Mouse (Mus musculus) forebrain, embryonic 11.5 days (tissue): Measurements from ENCODE around the gene Fut8. TPM values are rescaled to one million over a fixed set of nuclear protein-coding genes. Genes with fewer than 3 reads are reported as not detected.

Source experiments
- ATAC-seq: fragments of 200-750 bp; cut with Nextera tagmentation; replicated peaks from 2 replicates; pipeline ENCODE4 v1.8.0; 2017; ENCODE audit warnings: moderate TSS enrichment; ENCODE audit not compliant: low FRiP score
- DNase-seq: peaks from one replicate; pipeline ENCODE4 v3.0.0-alpha.2; 2017; ENCODE audit warnings: low spot score
- H3K27ac ChIP-seq: fragments of 300-500 bp; sonication (generic); 2 replicates; pipeline ENCODE4 v1.5.1; 2014; ENCODE audit warnings: low read depth, low read length
- H3K27me3 ChIP-seq: fragments of 300-500 bp; sonication (generic); 2 replicates; pipeline ENCODE4 v1.6.1; 2014; ENCODE audit warnings: mild to moderate bottlenecking, low read length, mixed read lengths; ENCODE audit not compliant: control insufficient read depth, insufficient read depth
- H3K36me3 ChIP-seq: fragments of 300-500 bp; sonication (generic); 2 replicates; pipeline ENCODE4 v1.6.1; 2014; ENCODE audit warnings: mild to moderate bottlenecking, low read length, moderate library complexity, mixed read lengths; ENCODE audit not compliant: control insufficient read depth, insufficient read depth
- H3K4me1 ChIP-seq: fragments of 300-500 bp; sonication (generic); replicated peaks from 2 replicates; pipeline ENCODE4 v1.6.1; 2014; ENCODE audit warnings: low read length, mixed read lengths; ENCODE audit not compliant: control insufficient read depth, insufficient read depth
- H3K4me2 ChIP-seq: fragments of 300-500 bp; sonication (generic); 2 replicates; pipeline ENCODE4 v1.6.1; 2014; ENCODE audit warnings: low read depth, mild to moderate bottlenecking, low read length, moderate library complexity, mixed read lengths; ENCODE audit not compliant: severe bottlenecking
- H3K4me3 ChIP-seq: fragments of 300-500 bp; sonication (generic); 2 replicates; pipeline ENCODE4 v1.5.1; 2014; ENCODE audit warnings: low read depth, low read length
- H3K9ac ChIP-seq: fragments of 300-500 bp; sonication (generic); 2 replicates; pipeline ENCODE4 v1.6.1; 2014; ENCODE audit warnings: low read length
- H3K9me3 ChIP-seq: fragments of 300-500 bp; sonication (generic); 2 replicates; pipeline ENCODE4 v1.6.1; 2016; ENCODE audit warnings: low read length, mixed read lengths; ENCODE audit not compliant: control insufficient read depth
- WGBS: fragments of 180-500 bp; shearing (Covaris S2); extraction: QIAGEN DNeasy Blood & Tissue Kit; methylation state at CpG from one replicate; pipeline ENCODE4 v1.1.7; 2014; 5-methylcytosine and 5-hydroxymethylcytosine counted together
- polyA plus RNA-seq: library from polyadenylated mRNA; unstranded; fragments of >200 nt; fragmentation: Nextera tagmentation; extraction: Ambion mirVana; gene quantifications from 2 replicates; pipeline ENCODE4 v1.2.1, GENCODE M21; 2014

Fut8 gene
- 33.5 and 34.3 TPM in 2 replicates for polyA plus RNA-seq

DNA sequence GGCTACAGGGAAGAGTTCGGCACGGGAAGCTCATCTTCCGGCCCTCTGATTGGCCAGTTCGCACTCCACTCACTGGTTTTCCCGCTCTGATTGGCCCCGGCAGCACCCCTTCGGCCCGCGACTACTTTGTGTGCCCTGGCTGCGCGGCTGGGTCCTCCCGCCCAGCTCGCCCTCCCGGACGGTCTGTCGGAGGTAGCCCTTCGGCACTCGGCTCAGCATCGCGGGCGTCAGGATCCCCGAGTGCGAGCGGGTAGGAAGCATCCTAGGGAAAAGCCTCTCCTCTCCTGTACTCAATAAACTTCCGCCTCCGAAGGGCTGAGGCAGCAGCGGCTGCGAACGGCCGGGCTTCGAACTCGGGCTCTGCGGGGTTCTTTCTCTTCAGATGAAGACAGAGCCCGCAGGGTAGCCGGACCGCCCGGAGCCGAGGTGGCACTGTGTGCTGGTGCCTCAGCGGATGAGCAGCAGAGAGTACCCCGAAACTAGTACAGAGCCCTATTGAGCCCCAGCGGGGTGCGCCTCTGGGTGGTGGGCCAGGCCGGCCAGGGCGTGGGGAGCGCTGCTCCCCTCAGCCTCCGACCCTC, at the start of gene Fut8:
Fut8 (plus strand) TSS at position 176 of the 581 bp plus-strand sequence.
- H3K27me3 ChIP-seq, result no peaks in the 10 kb centered on the region
- 0% methylated on average over 45 of the region's 46 CpGs for WGBS
- peak within 1 kb of the TSS; percentile 90 for H3K27ac ChIP-seq
- peak within 1 kb of the TSS; percentile 83 for H3K9ac ChIP-seq
- no peaks in the 10 kb centered on the region for H3K9me3 ChIP-seq
- H3K36me3 ChIP-seq, result no peaks in the 10 kb centered on the region
- DNase-seq (peak; percentile 93), ATAC-seq (peak; percentile 86)
- H3K4me3 ChIP-seq, result peak within 1 kb of the TSS; percentile 83
- H3K4me2 ChIP-seq, result peak within 1 kb of the TSS; percentile 74
- H3K4me1 ChIP-seq, result peaks cover 4% of the 10 kb centered on the region; the same call in 1 of the 2 replicates

DNA sequence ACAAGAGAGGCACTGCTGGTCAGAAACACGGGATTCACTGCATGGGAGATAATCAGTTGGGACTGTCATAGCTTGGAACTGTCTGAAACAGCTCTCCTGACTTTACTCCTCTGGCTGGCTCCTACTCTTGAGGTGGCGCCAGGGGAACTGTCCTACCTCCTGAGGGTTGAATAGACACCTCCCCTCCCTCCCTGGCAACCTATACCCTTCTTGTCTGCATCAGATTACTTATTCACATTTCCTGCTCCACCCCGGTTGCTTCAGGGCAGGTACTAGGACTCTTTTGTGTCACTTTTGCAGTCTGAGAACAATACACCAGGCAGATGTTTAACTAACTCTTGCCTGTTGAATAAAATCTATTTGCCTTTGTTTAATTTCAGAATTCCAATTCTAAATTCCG, 48.8 kb upstream of the Fut8 start:
- ATAC-seq, result no peak
- Histone ChIP-seq H3K36me3 (no peaks in the 10 kb centered on the region), H3K9me3 (no peaks in the 10 kb centered on the region), H3K27me3 (no peaks in the 10 kb centered on the region), H3K4me1 (no peaks in the 10 kb centered on the region), H3K27ac (no peak overlapping the region), H3K4me3 (no peak overlapping the region), H3K9ac (no peak overlapping the region), H3K4me2 (no peak overlapping the region)
- no peak for DNase-seq
- WGBS, result 56% methylated on average over 4 of the region's 4 CpGs

DNA sequence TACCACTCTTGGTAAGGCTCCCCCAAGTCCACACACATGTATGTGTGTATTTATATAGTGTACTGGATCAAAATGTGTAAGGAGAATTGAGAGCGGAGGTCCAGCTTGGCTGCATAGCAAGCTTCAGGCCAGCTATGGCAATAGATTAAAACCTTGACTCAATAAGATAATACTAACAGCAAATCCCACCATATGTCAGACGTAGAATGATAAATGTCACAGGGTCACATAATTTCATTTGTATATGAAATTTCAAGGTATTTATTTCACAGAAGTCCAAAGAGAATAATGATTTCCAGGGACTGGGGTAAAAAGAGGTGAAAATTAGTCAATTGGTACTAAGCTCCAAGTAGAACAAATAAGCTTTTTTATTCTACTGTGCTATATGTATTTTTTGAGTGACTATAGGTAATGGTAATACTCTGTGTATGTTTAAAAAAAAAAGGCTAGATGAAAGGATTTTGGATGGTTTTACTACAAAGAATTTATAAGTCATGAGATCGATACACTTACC, 47.9 kb upstream of the Fut8 start:
- 91% methylated on average over 3 of the region's 3 CpGs for WGBS
- DNase-seq, result no peak
- no peak overlapping the region for H3K27ac ChIP-seq

GRCm38 (mm10) chr12:77191478-77192271, 46.2 kb upstream of the Fut8 start:
- ATAC-seq, result no peak
- Histone ChIP-seq H3K9ac (no peak overlapping the region), H3K36me3 (no peaks in the 10 kb centered on the region), H3K4me3 (no peak overlapping the region), H3K27ac (no peak overlapping the region), H3K9me3 (no peaks in the 10 kb centered on the region; the same call in 1 of the 2 replicates), H3K27me3 (no peaks in the 10 kb centered on the region), H3K4me2 (no peak overlapping the region), H3K4me1 (no peaks in the 10 kb centered on the region)
- no peak for DNase-seq
- 92% methylated on average over 9 of the region's 9 CpGs for WGBS

More for the DNA sequence above, 47.9 kb upstream of the Fut8 start:
- Histone ChIP-seq H3K9me3 (no peaks in the 10 kb centered on the region), H3K4me1 (no peaks in the 10 kb centered on the region), H3K36me3 (no peaks in the 10 kb centered on the region), H3K4me2 (no peak overlapping the region), H3K27me3 (no peaks in the 10 kb centered on the region), H3K9ac (no peak overlapping the region), H3K4me3 (no peak overlapping the region)
- no peak for ATAC-seq

- H3K27ac ChIP-seq, result no peak overlapping the region
- H3K9ac ChIP-seq, result no peak overlapping the region
- H3K4me3 ChIP-seq, result no peak overlapping the region
- no peak for DNase-seq
- H3K9me3 ChIP-seq, result no peaks in the 10 kb centered on the region; the same call in 1 of the 2 replicates
- no peak for ATAC-seq
- no peaks in the 10 kb centered on the region for H3K4me1 ChIP-seq
- no peaks in the 10 kb centered on the region for H3K27me3 ChIP-seq
- no peaks in the 10 kb centered on the region for H3K36me3 ChIP-seq
- H3K4me2 ChIP-seq, result no peak overlapping the region
- WGBS, result 93% methylated on average over 3 of the region's 3 CpGs
Observed at GRCm38 (mm10) chr12:77192714-77193113, 45.2 kb upstream of the Fut8 start.

DNA sequence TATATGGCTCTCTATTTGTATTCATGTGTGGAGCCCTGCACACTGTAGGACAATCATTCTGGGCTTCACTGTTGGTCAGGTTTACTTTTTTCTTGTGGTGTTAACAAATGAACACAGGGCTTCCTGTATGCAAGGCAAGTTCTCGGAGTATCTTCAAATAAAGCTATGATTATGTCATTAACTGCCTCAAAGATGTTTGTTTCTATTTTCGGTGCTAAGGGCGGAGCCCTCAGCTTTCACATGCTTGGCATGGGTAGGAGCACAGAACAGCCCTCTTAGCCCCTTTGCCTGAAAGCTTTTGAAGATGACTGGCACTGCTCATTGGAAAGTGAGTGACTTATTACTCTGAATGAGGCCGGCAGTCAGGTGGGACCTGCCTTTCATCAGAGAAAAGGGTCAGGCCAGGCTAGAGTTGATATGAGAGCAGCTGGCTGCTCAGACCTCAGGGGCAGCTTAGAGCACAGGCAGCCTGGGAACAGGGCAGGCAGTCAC, 44.7 kb upstream of the Fut8 start:
- no peak for DNase-seq
- no peak overlapping the region for H3K4me2 ChIP-seq
- no peaks in the 10 kb centered on the region for H3K27me3 ChIP-seq
- no peak overlapping the region for H3K27ac ChIP-seq
- no peak overlapping the region for H3K9ac ChIP-seq
- H3K4me1 ChIP-seq, result no peaks in the 10 kb centered on the region
- H3K9me3 ChIP-seq, result no peaks in the 10 kb centered on the region; the same call in 1 of the 2 replicates
- H3K36me3 ChIP-seq, result no peaks in the 10 kb centered on the region
- ATAC-seq, result no peak
- 87% methylated on average over 4 of the region's 4 CpGs for WGBS
- H3K4me3 ChIP-seq, result no peak overlapping the region

DNA sequence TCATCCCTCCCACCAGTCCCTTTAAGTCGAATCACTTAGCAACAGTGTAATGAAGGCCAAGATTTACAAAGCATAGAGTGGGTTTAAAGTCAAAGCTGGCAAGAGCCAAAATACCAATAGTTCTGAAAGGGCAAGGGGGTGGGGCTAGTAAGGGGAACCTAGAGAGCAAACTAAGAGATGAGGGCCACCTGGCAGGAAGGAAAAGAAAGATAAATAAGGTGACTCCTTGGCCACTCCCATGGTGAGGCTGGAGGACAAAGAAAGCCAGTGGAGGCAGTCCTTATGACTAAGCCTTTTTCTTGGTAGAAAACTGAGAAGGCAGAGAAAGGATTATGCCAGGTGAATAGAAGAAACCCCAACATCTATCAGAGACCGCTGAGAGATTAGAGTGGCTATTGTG, 42.9 kb upstream of the Fut8 start:
- no peak overlapping the region for H3K4me2 ChIP-seq
- H3K4me1 ChIP-seq, result no peaks in the 10 kb centered on the region
- DNase-seq, result no peak
- H3K27me3 ChIP-seq, result no peaks in the 10 kb centered on the region
- no peak overlapping the region for H3K9ac ChIP-seq
- no peak overlapping the region for H3K27ac ChIP-seq
- ATAC-seq, result no peak
- H3K4me3 ChIP-seq, result no peak overlapping the region
- no peaks in the 10 kb centered on the region for H3K36me3 ChIP-seq
- no peaks in the 10 kb centered on the region; the same call in 1 of the 2 replicates for H3K9me3 ChIP-seq
- WGBS, result 67% methylated on average over 2 of the region's 2 CpGs

- ATAC-seq, result no peak
- no peaks in the 10 kb centered on the region for H3K27me3 ChIP-seq
- no peak overlapping the region for H3K9ac ChIP-seq
- H3K4me2 ChIP-seq, result no peak overlapping the region
- H3K4me3 ChIP-seq, result no peak overlapping the region
- 98% methylated on average over 2 of the region's 2 CpGs for whole genome bisulfite sequencing
- H3K9me3 ChIP-seq, result no peaks in the 10 kb centered on the region; the same call in 1 of the 2 replicates
- no peaks in the 10 kb centered on the region for H3K4me1 ChIP-seq
- DNase-seq, result no peak
- H3K27ac ChIP-seq, result no peak overlapping the region
- no peaks in the 10 kb centered on the region for H3K36me3 ChIP-seq
Observed at GRCm38 (mm10) chr12:77196529-77197095, 41.3 kb upstream of the Fut8 start.
